Mouse (Mus musculus) kidney, adult 2 months (tissue): Measurements from ENCODE around the gene Disp1.

ENCODE experiments used
- CTCF ChIP-seq: fragments of 200-500 bp; conservative IDR thresholded peaks from 2 replicates; pipeline ENCODE4 v1.5.1; 2011; ENCODE audit warnings: low read depth, mild to moderate bottlenecking, control low read depth, low read length, moderate library complexity, mixed read lengths; ENCODE audit not compliant: insufficient read depth, insufficient read length
- POLR2A ChIP-seq: fragments of 200-500 bp; IDR thresholded peaks from one replicate; pipeline ENCODE4 v1.6.1; 2011; ENCODE audit warnings: low read depth, low read length, control low read depth

GRCm38 (mm10) chr1:183146795-183147194, 74.5 kb downstream of the Disp1 start:
- no peak for TF ChIP-seq POLR2A
- no peak for TF ChIP-seq CTCF
